Mouse (Mus musculus) fibroblast of lung, adult 2 months (primary cell): ENCODE measurements around the gene Fdx1.

ENCODE experiments used
- DNase-seq: peaks from one replicate; pipeline ENCODE4 v3.0.0-alpha.2; 2011; ENCODE audit warnings: low read depth

Fdx1 gene

DNA sequence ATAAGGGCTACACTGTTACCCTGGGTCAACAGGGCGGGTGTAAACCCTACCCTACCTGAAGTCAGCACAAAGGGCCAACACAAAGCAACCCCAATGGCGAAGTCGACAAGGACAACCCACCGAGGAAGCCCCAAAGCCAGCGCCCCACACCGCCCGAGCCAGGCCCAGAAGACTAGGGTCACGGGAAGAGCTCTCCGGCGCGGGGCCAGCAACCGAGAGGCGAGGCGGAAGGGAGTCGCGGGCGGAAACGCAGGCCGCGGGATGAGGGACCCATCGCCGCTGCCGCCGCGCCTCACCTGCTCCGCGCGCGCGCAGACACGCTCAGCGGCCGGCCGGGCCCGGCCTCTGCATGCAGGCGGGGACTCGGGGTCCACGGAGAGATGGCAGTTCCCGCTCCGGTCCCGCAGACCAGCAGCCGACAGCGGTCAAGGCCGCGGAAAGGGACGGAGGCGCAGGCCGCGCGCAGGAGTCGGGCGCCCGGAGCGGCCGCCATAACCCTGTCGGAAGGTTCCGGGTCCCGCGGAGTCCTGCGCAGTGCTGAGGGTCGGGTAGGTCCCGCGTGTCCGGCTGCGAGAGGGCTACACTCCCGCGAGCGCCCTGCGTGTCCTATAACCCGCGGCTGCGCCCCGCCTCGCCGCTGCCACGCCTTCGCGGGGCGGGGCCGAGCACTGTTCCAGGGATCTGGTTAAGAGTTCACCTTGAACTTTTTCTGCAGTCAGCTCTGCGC is at the start of gene Fdx1:
Gene Fdx1, minus strand, starts transcription at position 582 of the 727 bp plus-strand sequence.
- no peak for DNase-seq

GRCm38 (mm10) chr9:52012781-52013436 is 49.6 kb upstream of the Fdx1 start:
- DNase-seq = no peak

GRCm38 (mm10) chr9:52012311-52012710 is 49.0 kb upstream of the Fdx1 start:
- peak; percentile 35 for DNase-seq

DNA sequence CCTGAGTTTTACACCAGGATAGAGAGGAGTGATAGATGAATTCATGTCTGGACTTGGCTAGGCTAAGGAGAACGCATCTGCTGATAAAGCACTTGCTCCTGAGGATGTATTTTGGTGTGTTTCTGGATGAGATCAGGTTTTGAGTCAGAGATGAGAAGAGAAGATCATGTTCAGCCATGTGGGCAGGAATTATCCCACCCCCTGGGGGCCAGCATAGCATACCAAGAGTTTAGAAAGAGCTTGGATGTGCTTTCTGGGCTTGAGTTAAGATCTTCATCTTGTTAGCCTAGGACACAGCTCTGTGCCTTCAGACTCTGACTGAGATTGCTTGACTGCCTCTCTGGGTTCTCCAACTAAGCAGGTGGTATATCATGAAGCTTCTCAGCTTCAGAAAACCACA is 45.2 kb upstream of the Fdx1 start:
- DNase-seq = no peak

DNA sequence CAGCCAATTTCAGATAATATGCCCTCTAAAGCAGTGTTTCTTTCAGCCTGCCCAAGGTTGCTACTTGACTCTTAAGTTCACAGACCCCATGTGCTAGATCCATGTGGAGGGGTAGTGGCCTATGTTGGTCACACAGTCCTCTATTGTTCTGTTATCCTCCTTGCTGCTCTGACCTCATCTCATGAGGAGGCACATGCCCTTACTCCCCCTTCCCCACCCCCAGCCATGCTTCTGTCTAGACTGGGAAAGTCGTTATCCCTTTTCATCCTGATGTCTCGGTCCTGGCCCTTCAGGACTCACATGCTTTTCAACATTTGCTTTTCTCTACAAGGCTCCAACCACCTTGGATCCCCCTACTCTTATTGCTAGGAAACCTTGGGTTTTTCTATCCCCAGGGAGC is 44.0 kb upstream of the Fdx1 start:
- DNase-seq = no peak

- DNase-seq = no peak
Observed at GRCm38 (mm10) chr9:52003501-52003900, 40.1 kb upstream of the Fdx1 start.

GRCm38 (mm10) chr9:51995331-51996099 is 32.2 kb upstream of the Fdx1 start:
- no peak for DNase-seq

DNA sequence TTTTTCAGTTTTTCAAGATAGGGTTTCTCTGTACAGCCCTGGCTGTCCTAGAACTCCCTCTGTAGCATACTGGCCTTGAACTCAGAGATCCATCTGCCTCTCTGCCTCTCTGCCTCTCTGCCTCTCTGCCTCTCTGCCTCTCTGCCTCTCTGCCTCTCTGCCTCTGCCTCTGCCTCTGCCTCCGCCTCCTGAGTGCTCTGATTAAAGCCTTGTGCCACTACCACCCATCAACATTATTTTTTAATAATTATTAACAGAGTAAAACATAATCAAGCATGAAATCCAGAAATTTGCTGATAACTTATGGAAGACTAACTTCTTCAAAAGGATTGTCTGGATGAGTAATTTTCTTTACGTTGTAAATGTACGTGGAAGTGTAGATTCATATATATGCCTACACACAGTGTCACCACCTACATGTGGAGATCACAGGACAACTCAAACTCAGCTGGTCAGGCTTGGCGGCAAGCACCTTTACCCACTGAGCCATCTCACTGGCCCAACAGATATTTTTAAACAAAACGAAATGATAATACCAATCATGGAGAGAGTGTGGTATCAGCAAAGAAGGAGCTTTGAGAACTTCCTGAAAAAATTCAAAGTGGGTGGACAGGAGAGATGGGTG is 31.4 kb upstream of the Fdx1 start:
- no peak for DNase-seq

- no peak for DNase-seq
Observed at GRCm38 (mm10) chr9:51993486-51994275, 30.3 kb upstream of the Fdx1 start.

GRCm38 (mm10) chr9:51991241-51991876 is 28.0 kb upstream of the Fdx1 start:
- no peak for DNase-seq

DNA sequence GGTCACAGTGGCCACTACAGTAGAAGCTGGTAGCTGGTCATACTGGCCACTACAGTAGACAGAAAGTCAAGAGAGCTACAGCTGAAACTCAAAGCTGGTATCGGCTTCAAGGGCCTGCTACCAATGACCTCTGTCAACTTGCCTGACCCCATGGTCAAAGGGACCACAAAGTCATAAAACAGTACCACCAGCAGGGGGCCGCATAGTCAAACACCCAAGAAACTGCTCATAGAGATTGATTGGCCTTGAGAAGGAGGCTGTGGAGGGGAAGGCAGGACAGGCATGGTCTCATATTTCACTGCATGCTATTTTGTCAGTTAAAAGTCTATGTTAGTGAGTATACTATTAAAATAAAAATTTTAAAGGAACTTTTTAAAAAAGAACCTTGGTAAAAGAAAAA is 27.5 kb upstream of the Fdx1 start:
- DNase-seq = no peak

DNA sequence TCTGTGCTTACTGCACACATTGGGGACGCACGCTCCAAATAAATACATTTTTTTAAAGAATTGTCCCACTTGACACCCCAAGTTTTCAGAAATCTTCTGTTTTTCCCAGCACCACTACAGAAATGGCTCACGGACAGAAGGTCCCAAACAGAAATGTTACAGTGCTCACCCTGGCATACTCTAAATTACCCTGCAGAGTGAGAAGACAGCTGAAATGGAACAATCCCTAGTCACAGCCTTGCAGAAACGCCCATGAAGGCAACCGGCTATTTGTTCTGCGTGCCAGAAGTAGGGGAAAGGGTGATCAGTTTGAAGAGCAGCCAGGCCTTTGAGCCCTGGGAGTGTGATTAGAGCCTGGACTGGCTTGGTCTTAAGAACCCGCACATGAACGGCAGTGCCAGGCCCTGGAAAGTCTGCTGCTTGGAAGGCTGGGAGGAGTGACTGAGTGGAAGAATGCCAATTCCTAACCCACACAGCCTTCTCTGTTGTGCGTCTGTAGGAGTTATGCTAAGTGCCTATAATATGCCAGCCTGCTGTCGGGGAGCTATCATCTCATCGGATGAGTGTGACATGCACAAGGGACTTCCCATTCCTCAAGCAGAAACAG is 22.2 kb upstream of the Fdx1 start:
- peak; percentile 85 for DNase-seq

- DNase-seq = no peak
Observed at GRCm38 (mm10) chr9:51981131-51981530, 17.8 kb upstream of the Fdx1 start.

DNA sequence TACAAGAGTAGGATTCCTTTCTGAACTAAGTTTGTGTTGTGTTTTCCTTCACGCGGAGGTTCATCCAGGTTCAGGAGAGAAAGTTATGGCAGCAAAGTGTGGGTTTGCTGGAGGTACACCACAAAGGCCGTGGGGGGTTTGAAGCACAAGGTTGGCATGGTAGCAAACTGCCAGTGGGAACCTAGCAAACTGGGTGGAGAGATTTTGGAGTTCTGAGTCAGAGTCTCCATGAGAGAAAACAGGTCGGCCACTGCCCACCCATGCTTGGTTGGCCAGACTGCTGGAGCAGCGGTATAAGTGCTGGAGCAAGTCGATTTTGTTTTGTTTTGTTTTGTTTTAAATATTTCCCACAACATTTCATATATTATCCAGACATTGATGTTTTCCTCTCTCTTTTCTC is 15.9 kb upstream of the Fdx1 start:
- peak; percentile 63 for DNase-seq

- DNase-seq = no peak
Observed at GRCm38 (mm10) chr9:51978545-51979259, 15.3 kb upstream of the Fdx1 start.

DNA sequence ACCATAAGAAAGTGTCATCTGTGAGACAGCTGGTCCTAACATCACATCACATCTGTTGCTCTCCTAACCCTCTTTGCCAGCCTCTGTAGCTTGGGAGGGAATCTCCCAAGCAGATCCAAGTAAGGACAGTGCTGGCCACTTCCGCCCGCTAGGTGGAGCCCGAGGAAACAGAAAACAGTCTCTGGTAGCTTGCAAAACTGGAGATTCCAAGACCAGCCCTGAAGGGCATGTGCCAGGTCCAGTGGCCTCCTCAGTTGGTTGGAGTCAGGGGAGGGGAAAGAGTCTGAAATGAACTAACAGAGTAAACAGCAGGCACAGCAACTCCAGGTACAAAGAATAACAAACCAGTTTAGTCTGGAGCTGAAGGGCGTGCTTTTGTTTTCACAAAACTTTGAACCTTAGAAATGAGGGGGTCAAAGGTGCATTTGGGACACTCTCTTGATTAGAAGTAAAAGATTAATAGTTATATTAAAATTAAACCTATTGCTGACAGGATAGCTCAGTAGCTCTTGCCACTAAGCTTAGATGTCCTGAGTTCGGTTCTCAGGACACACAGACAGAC is 14.2 kb upstream of the Fdx1 start:
- peak; percentile 77 for DNase-seq

GRCm38 (mm10) chr9:51974871-51975270 is 11.5 kb upstream of the Fdx1 start:
- no peak for DNase-seq

GRCm38 (mm10) chr9:51973846-51974245 is 10.5 kb upstream of the Fdx1 start:
- no peak for DNase-seq

- no peak for DNase-seq
Observed at GRCm38 (mm10) chr9:51966373-51966772, 3.0 kb upstream of the Fdx1 start.

GRCm38 (mm10) chr9:51964110-51964509 is 754 bp upstream of the Fdx1 start:
- DNase-seq = no peak
